In genomic region chrX:143931400-143932185, GRCm38 (mm10) we compare ENCODE assay signal across 13 mouse cellular contexts. TPM values are rescaled to one million over a fixed set of nuclear protein-coding genes. Genes with fewer than 3 reads are reported as not detected.
A peak's percentile ranks its signal among the peaks of the same experiment; 100 is the strongest.
DNase-seq lines count a peak whose midpoint lies in the region; ATAC-seq and TF ChIP-seq lines count a peak whose summit lies in the region.
"Had no signal": no experiment of that assay in that cellular context is flagged by ENCODE, and none has a peak within 500 bp of the region (broad histone marks: within the 10 kb centered on the region; RNA-seq: fewer than 3 reads in every experiment).

No protein-coding gene starts in this region.

- H3K27ac ChIP-seq in left cerebral cortex, adult 2 months: peak overlapping the region; percentile 58
- peak overlapping the region; percentile 95 for H3K27ac ChIP-seq in forebrain, embryonic 15.5 days (replicated peaks)
- no peak overlapping the region for H3K27ac ChIP-seq in limb, embryonic 14.5 days (replicated peaks; ENCODE audit: low read depth, low read length)
- peak overlapping the region; percentile 96 for H3K27ac ChIP-seq in olfactory bulb, adult 2 months (ENCODE audit: insufficient read depth, low read depth, low read length)
- H3K27ac ChIP-seq: lung, embryonic 15.5 days had no signal

- peak; percentile 82 for ATAC-seq in forebrain, embryonic 15.5 days (replicated peaks)
- ATAC-seq in limb, embryonic 14.5 days (ENCODE audit: low FRiP score, low read depth): no peak
- no peak for ATAC-seq in CD4-positive, CD25-positive, alpha-beta regulatory T cell, adult 4 months

- H3K4me2 ChIP-seq in forebrain, embryonic 15.5 days (replicated peaks): peak overlapping the region; percentile 43
- H3K4me2 ChIP-seq in limb, embryonic 14.5 days (replicated peaks; ENCODE audit: low read depth, low read length, severe bottlenecking): peak overlapping the region; percentile 18; the same call in 1 of the 2 replicates
- H3K4me2 ChIP-seq: lung, embryonic 15.5 days had no signal

- H3K9me3 ChIP-seq in forebrain, embryonic 15.5 days: no peaks in the 10 kb centered on the region
- H3K9me3 ChIP-seq in limb, embryonic 14.5 days (ENCODE audit: control insufficient read depth, low read length): no peaks in the 10 kb centered on the region
- H3K9me3 ChIP-seq: lung, embryonic 15.5 days had no signal

- 35% methylated on average over 6 of the region's 6 CpGs for WGBS in forebrain, embryonic 15.5 days
- 38% methylated on average over 6 of the region's 6 CpGs for WGBS in limb, embryonic 14.5 days
- 27% methylated on average over 6 of the region's 6 CpGs for WGBS in olfactory bulb, adult 2 months

- DNase-seq in left cerebral cortex, adult 2 months (ENCODE audit: extremely low spot score in 1 of 2, low spot score in 2 of 2): no peak
- no peak for DNase-seq in left cerebral cortex, adult 8-10 months (ENCODE audit: low spot score in 2 of 2)
- DNase-seq in limb, embryonic 14.5 days (ENCODE audit: low spot score): no peak
- DNase-seq in yolk sac, embryonic 10.5 days (ENCODE audit: low spot score): no peak
- no peak for DNase-seq in gastrocnemius, postnatal 10 days
- DNase-seq: cerebellum, adult 11 months; kidney, adult 18-20 months; thymus, adult 2 months had no signal

- no peaks in the 10 kb centered on the region for H3K27me3 ChIP-seq in forebrain, embryonic 15.5 days
- no peaks in the 10 kb centered on the region for H3K27me3 ChIP-seq in limb, embryonic 14.5 days (ENCODE audit: control insufficient read depth, insufficient read depth, low read length)
- H3K27me3 ChIP-seq: lung, embryonic 15.5 days had no signal

- TF ChIP-seq CTCF in left cerebral cortex, adult 2 months (IDR thresholded peaks at IDR 0.05): no peak
- no peak for TF ChIP-seq CTCF in olfactory bulb, adult 2 months (IDR thresholded peaks at IDR 0.05; ENCODE audit: insufficient read depth, low read depth, low read length)

- peak overlapping the region; percentile 63 for H3K9ac ChIP-seq in forebrain, embryonic 15.5 days (replicated peaks)
- H3K9ac ChIP-seq in limb, embryonic 14.5 days (ENCODE audit: low read depth, low read length, severe bottlenecking): no peak overlapping the region
- H3K9ac ChIP-seq: lung, embryonic 15.5 days had no signal

- peaks cover 28% of the 10 kb centered on the region for H3K4me1 ChIP-seq in forebrain, embryonic 15.5 days
- H3K4me1 ChIP-seq in limb, embryonic 14.5 days (ENCODE audit: control insufficient read depth, insufficient read depth, low read length): no peaks in the 10 kb centered on the region
- H3K4me1 ChIP-seq in olfactory bulb, adult 2 months (ENCODE audit: control insufficient read depth, insufficient read depth, low read length): 0 out of 2 replicates have a peak, but pooled peaks cover 2% of the 10 kb centered on the region
- H3K4me1 ChIP-seq: lung, embryonic 15.5 days had no signal

- TF ChIP-seq POLR2A in limb, embryonic 14.5 days (IDR thresholded peaks at IDR 0.05; ENCODE audit: borderline replicate concordance, extremely low read depth, insufficient read depth, insufficient read length): no peak
- TF ChIP-seq POLR2A in olfactory bulb, adult 2 months (IDR thresholded peaks at IDR 0.05; ENCODE audit: insufficient read depth, low read depth, low read length): no peak

- peak overlapping the region; percentile 51 for H3K4me3 ChIP-seq in left cerebral cortex, adult 2 months
- H3K4me3 ChIP-seq in forebrain, embryonic 15.5 days: peak overlapping the region; percentile 48
- H3K4me3 ChIP-seq in limb, embryonic 14.5 days (replicated peaks; ENCODE audit: low read length): peak overlapping the region; percentile 17
- peak overlapping the region; percentile 36 for H3K4me3 ChIP-seq in olfactory bulb, adult 2 months (ENCODE audit: insufficient read depth, low read depth, low read length)
- H3K4me3 ChIP-seq: lung, embryonic 15.5 days had no signal

- intact Hi-C loops in left cerebral cortex, adult 2 months (cut with DNase I): loop anchor here (5.0 kb wide), 2 partner anchors 41 to 49 kb away; no protein-coding TSS in a partner anchor

- no peaks in the 10 kb centered on the region for H3K36me3 ChIP-seq in forebrain, embryonic 15.5 days
- no peaks in the 10 kb centered on the region for H3K36me3 ChIP-seq in limb, embryonic 14.5 days (ENCODE audit: control insufficient read depth, insufficient read depth, low read length)
- H3K36me3 ChIP-seq: lung, embryonic 15.5 days had no signal

RNA-seq across cellular contexts. Expression of gene Dcx, which starts 1.5 kb away (rescaled TPM):
- 10 to 100 TPM; 21.0 to 28.5 TPM for total RNA-seq in left cerebral cortex, adult 2 months (2021)
- total RNA-seq in left cerebral cortex, adult 8-10 months (2022): 10 to 100 TPM; 20.8 to 26.9 (median 24.4) TPM
- polyA plus RNA-seq in forebrain, embryonic 15.5 days (2015; fragmentation: Nextera tagmentation; extraction: Ambion mirVana): 353 and 362 TPM in 2 replicates
- polyA plus RNA-seq in limb, embryonic 14.5 days (2012; rRNA removed): 10.5 TPM in 2 replicates
- 12.2 and 13.0 TPM in 2 replicates for polyA plus RNA-seq in limb, embryonic 14.5 days (2014; fragmentation: Nextera tagmentation; extraction: Ambion mirVana)
- 74.2 and 222 TPM in 2 replicates for polyA plus RNA-seq in olfactory bulb, adult 2 months (2012; ENCODE audit: insufficient read depth, insufficient read length, low replicate concordance, missing spikeins)
- not detected for polyA plus RNA-seq in CD4-positive, CD25-positive, alpha-beta regulatory T cell, adult 4 months (2017; shearing (Covaris generic))
- 1 to 10 TPM; 3.0 to 3.2 TPM for total RNA-seq in gastrocnemius, postnatal 10 days (2021)
- polyA plus RNA-seq: small intestine, adult 2 months had no signal

Comparison
In these comparisons a context has a peak if more than half of its experiments do, and no peak if none do; other contexts are left out.
1. RNA of gene Dcx, which starts 1.5 kb away (polyA plus RNA-seq): 353 to 362 TPM in forebrain, embryonic 15.5 days, 74.2 to 222 TPM in olfactory bulb, adult 2 months and 10.5 to 13.0 TPM in limb, embryonic 14.5 days; not detected in CD4-positive, CD25-positive, alpha-beta regulatory T cell, adult 4 months; every median in the first group is over 4 times any median in the second.
2. Peak in every context shown above with its lines, with median percentiles within 50 percentile points of each other: H3K4me3 ChIP-seq.